In genomic region chr14:45464036-45465035, GRCm38 (mm10) we compare ENCODE assay signal across 11 mouse cellular contexts. TPM values are rescaled to one million over a fixed set of nuclear protein-coding genes. Genes with fewer than 3 reads are reported as not detected.
A peak's percentile ranks its signal among the peaks of the same experiment; 100 is the strongest.
DNase-seq lines count a peak whose midpoint lies in the region; ATAC-seq lines count a peak whose summit lies in the region.
"Had no signal": no experiment of that assay in that cellular context is flagged by ENCODE, and none has a peak within 500 bp of the region (broad histone marks: within the 10 kb centered on the region; RNA-seq: fewer than 3 reads in every experiment).

No protein-coding gene starts in this region.

- peak overlapping the region; percentile 88 for H3K27ac ChIP-seq in heart, embryonic 13.5 days (replicated peaks)
- peak overlapping the region; percentile 82 for H3K27ac ChIP-seq in lung, embryonic 15.5 days
- peak overlapping the region; percentile 70; the same call in 1 of the 2 replicates for H3K27ac ChIP-seq in embryonic facial prominence, embryonic 10.5 days (replicated peaks)
- H3K27ac ChIP-seq in liver, embryonic 13.5 days: peak overlapping the region; percentile 2; the same call in 1 of the 2 replicates
- H3K27ac ChIP-seq: forebrain, embryonic 15.5 days had no signal

- peaks cover 28% of the 10 kb centered on the region for H3K4me1 ChIP-seq in heart, embryonic 13.5 days
- H3K4me1 ChIP-seq in lung, embryonic 15.5 days: peaks cover 18% of the 10 kb centered on the region
- peaks cover 27% of the 10 kb centered on the region for H3K4me1 ChIP-seq in embryonic facial prominence, embryonic 10.5 days
- peaks cover 10% of the 10 kb centered on the region; the same call in 1 of the 2 replicates for H3K4me1 ChIP-seq in liver, embryonic 13.5 days (replicated peaks)

- 59% methylated on average over 19 of the region's 19 CpGs for WGBS in heart, embryonic 13.5 days
- 52% methylated on average over 19 of the region's 19 CpGs for WGBS in lung, embryonic 15.5 days
- WGBS in embryonic facial prominence, embryonic 10.5 days: 67% methylated on average over 19 of the region's 19 CpGs
- 64% methylated on average over 19 of the region's 19 CpGs for WGBS in liver, embryonic 13.5 days (ENCODE audit: insufficient replicate concordance)

- no peak for DNase-seq in heart, adult 18-20 months
- DNase-seq in lung, postnatal 36 days: no peak
- DNase-seq in embryonic facial prominence, embryonic 10.5 days (ENCODE audit: low spot score): no peak
- DNase-seq in liver, embryonic 13.5 days: no peak
- no peak for DNase-seq in left cerebral cortex, postnatal 4 days
- no peak for DNase-seq in left cerebral cortex, postnatal 14 days (ENCODE audit: low spot score in 2 of 2)
- DNase-seq: cerebellum, adult 18-20 months; spleen, adult 18-20 months had no signal

- peak overlapping the region; percentile 33 for H3K4me2 ChIP-seq in heart, embryonic 13.5 days
- H3K4me2 ChIP-seq in lung, embryonic 15.5 days: no peak overlapping the region
- no peak overlapping the region for H3K4me2 ChIP-seq in liver, embryonic 13.5 days
- H3K4me2 ChIP-seq: forebrain, embryonic 15.5 days had no signal

- peaks cover 93% of the 10 kb centered on the region for H3K36me3 ChIP-seq in heart, embryonic 13.5 days
- peaks cover 77% of the 10 kb centered on the region for H3K36me3 ChIP-seq in lung, embryonic 15.5 days
- peaks cover 89% of the 10 kb centered on the region for H3K36me3 ChIP-seq in embryonic facial prominence, embryonic 10.5 days (replicated peaks)
- peaks cover 31% of the 10 kb centered on the region for H3K36me3 ChIP-seq in liver, embryonic 13.5 days

- H3K4me3 ChIP-seq in heart, embryonic 13.5 days: no peak overlapping the region
- no peak overlapping the region for H3K4me3 ChIP-seq in lung, embryonic 15.5 days
- no peak overlapping the region for H3K4me3 ChIP-seq in embryonic facial prominence, embryonic 10.5 days
- H3K4me3 ChIP-seq in liver, embryonic 13.5 days (replicated peaks): no peak overlapping the region
- H3K4me3 ChIP-seq: forebrain, embryonic 15.5 days had no signal

- peak overlapping the region; percentile 64; the same call in 1 of the 2 replicates for H3K9ac ChIP-seq in heart, embryonic 13.5 days
- H3K9ac ChIP-seq in lung, embryonic 15.5 days: no peak overlapping the region
- no peak overlapping the region for H3K9ac ChIP-seq in liver, embryonic 13.5 days
- H3K9ac ChIP-seq: forebrain, embryonic 15.5 days had no signal

- intact Hi-C loops in left cerebral cortex, postnatal 4 days (cut with DNase I): no loop called here
- intact Hi-C loops in left cerebral cortex, postnatal 14 days (cut with DNase I): loop anchor here (5.0 kb wide), 1 partner anchor 63 kb away; no protein-coding TSS in a partner anchor

- no peaks in the 10 kb centered on the region for H3K27me3 ChIP-seq in heart, embryonic 13.5 days (replicated peaks)
- no peaks in the 10 kb centered on the region for H3K27me3 ChIP-seq in lung, embryonic 15.5 days
- H3K27me3 ChIP-seq in embryonic facial prominence, embryonic 10.5 days (replicated peaks; ENCODE audit: low read depth, poor library complexity, severe bottlenecking): no peaks in the 10 kb centered on the region
- no peaks in the 10 kb centered on the region for H3K27me3 ChIP-seq in liver, embryonic 13.5 days
- H3K27me3 ChIP-seq: forebrain, embryonic 15.5 days had no signal

- ATAC-seq in heart, embryonic 13.5 days (ENCODE audit: extremely low read depth, insufficient number of reproducible peaks, low FRiP score, low TSS enrichment): no peak
- no peak for ATAC-seq in lung, embryonic 15.5 days (ENCODE audit: borderline replicate concordance, extremely low read depth, low FRiP score, low TSS enrichment)
- ATAC-seq in liver, embryonic 13.5 days (ENCODE audit: low read depth): no peak
- ATAC-seq: forebrain, embryonic 15.5 days had no signal

- H3K9me3 ChIP-seq in heart, embryonic 13.5 days: 0 out of 2 replicates have a peak, but pooled peaks cover under 1% of the 10 kb centered on the region
- H3K9me3 ChIP-seq in lung, embryonic 15.5 days: no peaks in the 10 kb centered on the region
- peaks cover 2% of the 10 kb centered on the region; the same call in 1 of the 2 replicates for H3K9me3 ChIP-seq in embryonic facial prominence, embryonic 10.5 days
- H3K9me3 ChIP-seq in liver, embryonic 13.5 days (replicated peaks): no peaks in the 10 kb centered on the region
- H3K9me3 ChIP-seq: forebrain, embryonic 15.5 days had no signal

RNA-seq across cellular contexts. Expression of gene Gnpnat1, which starts 59.6 kb away (rescaled TPM):
- 28.6 and 30.0 TPM in 2 replicates for polyA plus RNA-seq in heart, embryonic 13.5 days (2015; fragmentation: Nextera tagmentation; extraction: Ambion mirVana)
- total RNA-seq in heart, adult 18-20 months (2021): 10 to 100 TPM; 13.4 to 15.2 TPM
- 44.7 and 50.5 TPM in 2 replicates for polyA plus RNA-seq in lung, embryonic 15.5 days (2015; fragmentation: Nextera tagmentation; extraction: Ambion mirVana)
- 54.6 and 57.0 TPM in 2 replicates for polyA plus RNA-seq in embryonic facial prominence, embryonic 10.5 days (2016; fragmentation: Nextera tagmentation; extraction: Ambion mirVana)
- 31.9 and 39.9 TPM in 2 replicates for polyA plus RNA-seq in liver, embryonic 13.5 days (2015; fragmentation: Nextera tagmentation; extraction: Ambion mirVana)
- total RNA-seq in left cerebral cortex, postnatal 4 days (2021): 10 to 100 TPM; 14.8 to 17.6 TPM
- 10 to 100 TPM; 12.3 to 12.7 TPM for total RNA-seq in left cerebral cortex, postnatal 14 days (2021)

Comparison
In these comparisons a context has a peak if more than half of its experiments do, and no peak if none do; other contexts are left out.
1. H3K27ac ChIP-seq: peak in every context shown above with its lines; median percentile 88 in heart, embryonic 13.5 days; 82 in lung, embryonic 15.5 days; 70 in embryonic facial prominence, embryonic 10.5 days; 2 in liver, embryonic 13.5 days.